Mouse (Mus musculus): ENCODE measurements around the gene Dhtkd1.

DNA sequence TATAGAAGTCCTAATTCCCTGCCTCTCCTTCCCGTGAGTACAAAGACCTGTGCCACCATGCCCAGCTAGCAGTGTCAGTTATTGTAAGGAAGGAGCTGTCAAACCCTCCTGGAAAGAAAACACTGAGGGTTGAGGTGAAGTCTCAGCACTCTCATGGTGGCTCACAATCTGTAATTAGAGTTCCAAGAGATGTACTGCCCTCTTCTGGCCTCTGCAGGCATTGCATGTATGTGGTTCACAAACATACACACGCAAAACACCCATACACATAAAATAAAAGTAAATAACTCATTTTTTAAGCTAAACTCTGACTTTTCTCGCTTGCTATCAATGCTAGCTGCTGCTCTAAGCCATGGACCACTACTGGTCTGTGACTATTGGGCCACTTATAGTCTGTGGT, 36.0 kb downstream of the Dhtkd1 start:
- no peak for TF ChIP-seq CTCF (IDR thresholded peaks at IDR 0.05; ENCODE audit: insufficient read depth, low read length)
- no peak for TF ChIP-seq POLR2A (IDR thresholded peaks at IDR 0.05; ENCODE audit: borderline replicate concordance, extremely low read depth, low read depth, low read length)
